Mouse (Mus musculus) E14TG2a.4 (cell line): ENCODE measurements at regions not wholly inside any gene's neighbourhood (a gene's known extent, or its start where the extent isn't known, plus 50 kb on each side); places are given as distances from the start of the nearest gene placed in this dataset.

Experiments
- H3K27me3 ChIP-seq: 2 replicates; pipeline ENCODE4 v1.6.1; 2014; ENCODE audit warnings: low read length, control low read depth; ENCODE audit not compliant: insufficient read depth
- H3K36me3 ChIP-seq: 2 replicates; pipeline ENCODE4 v1.6.1; 2014; ENCODE audit warnings: low read length, control low read depth; ENCODE audit not compliant: insufficient read depth
- H3K4me1 ChIP-seq: replicated peaks from 2 replicates; pipeline ENCODE4 v1.6.1; 2014; ENCODE audit warnings: low read depth, low read length, control low read depth
- H3K4me3 ChIP-seq: replicated peaks from 2 replicates; pipeline ENCODE4 v1.5.1; 2014; ENCODE audit warnings: mild to moderate bottlenecking, low read length
- H3K9me3 ChIP-seq: 2 replicates; pipeline ENCODE4 v1.6.1; 2014; ENCODE audit warnings: low read length, control low read depth
- CTCF ChIP-seq: conservative IDR thresholded peaks from 2 replicates; pipeline ENCODE4 v1.5.1; 2014; ENCODE audit warnings: low read length
- NANOG ChIP-seq: IDR thresholded peaks from 2 replicates; pipeline ENCODE4 v1.6.1; 2014; ENCODE audit warnings: borderline replicate concordance, low read length, mixed read lengths
- POU5F1 ChIP-seq: IDR thresholded peaks from 2 replicates; pipeline ENCODE4 v1.6.1; 2014; ENCODE audit warnings: low read length, borderline replicate concordance

GRCm38 (mm10) chr17:4781586-4781985 is 212.5 kb upstream of the Arid1b start:
- Histone ChIP-seq H3K27me3 (peaks cover 16% of the 10 kb centered on the region; the same call in 1 of the 2 replicates), H3K4me3 (no peak overlapping the region)

GRCm38 (mm10) chr17:4784296-4784695 is 209.8 kb upstream of the Arid1b start:
- Histone ChIP-seq H3K36me3 (no peaks in the 10 kb centered on the region), H3K4me3 (no peak overlapping the region), H3K4me1 (no peaks in the 10 kb centered on the region), H3K27me3 (peaks cover 17% of the 10 kb centered on the region; the same call in 1 of the 2 replicates), H3K9me3 (no peaks in the 10 kb centered on the region)
- TF ChIP-seq POU5F1 (no peak), NANOG (no peak), CTCF (no peak)

More at GRCm38 (mm10) chr17:4781586-4781985, 212.5 kb upstream of the Arid1b start:
- Histone ChIP-seq H3K36me3 (no peaks in the 10 kb centered on the region), H3K9me3 (no peaks in the 10 kb centered on the region), H3K4me1 (no peaks in the 10 kb centered on the region)
- TF ChIP-seq NANOG (no peak), POU5F1 (no peak), CTCF (no peak)

- H3K9me3 ChIP-seq = no peaks in the 10 kb centered on the region
- no peaks in the 10 kb centered on the region for H3K4me1 ChIP-seq
- H3K36me3 ChIP-seq = no peaks in the 10 kb centered on the region
- no peak overlapping the region for H3K4me3 ChIP-seq
- peaks cover 17% of the 10 kb centered on the region; the same call in 1 of the 2 replicates for H3K27me3 ChIP-seq
- no peak for TF ChIP-seq CTCF
- no peak for TF ChIP-seq NANOG
- TF ChIP-seq POU5F1 = no peak
Observed at GRCm38 (mm10) chr17:4785281-4785839, 208.8 kb upstream of the Arid1b start.

DNA sequence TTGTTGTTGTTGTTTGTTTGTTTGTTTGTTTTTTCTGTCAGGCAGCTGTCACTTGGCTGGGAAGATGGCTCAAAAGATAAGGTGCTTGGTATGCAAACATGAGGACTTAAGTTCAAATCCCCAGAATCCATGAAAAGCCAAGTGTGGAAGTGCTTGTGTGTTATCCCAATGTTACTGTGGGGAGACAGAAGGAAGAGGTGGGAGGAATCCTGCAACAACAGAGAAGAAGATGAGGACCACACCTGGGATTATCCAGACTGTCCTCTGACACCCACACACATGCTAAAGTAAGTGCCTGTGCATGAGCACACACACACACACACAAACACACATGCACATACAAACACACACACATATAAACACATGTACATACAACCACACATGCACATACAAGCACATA is 207.6 kb upstream of the Arid1b start:
- Histone ChIP-seq H3K9me3 (no peaks in the 10 kb centered on the region), H3K36me3 (no peaks in the 10 kb centered on the region), H3K4me1 (no peaks in the 10 kb centered on the region), H3K27me3 (peaks cover 17% of the 10 kb centered on the region; the same call in 1 of the 2 replicates), H3K4me3 (no peak overlapping the region)
- TF ChIP-seq NANOG = no peak
- TF ChIP-seq CTCF = no peak
- no peak for TF ChIP-seq POU5F1

- Histone ChIP-seq H3K27me3 (no peaks in the 10 kb centered on the region), H3K4me3 (no peak overlapping the region), H3K36me3 (no peaks in the 10 kb centered on the region), H3K4me1 (no peaks in the 10 kb centered on the region), H3K9me3 (no peaks in the 10 kb centered on the region)
- TF ChIP-seq CTCF = no peak
- TF ChIP-seq NANOG = no peak
- no peak for TF ChIP-seq POU5F1
Observed at GRCm38 (mm10) chr17:4791873-4792272, 202.3 kb upstream of the Arid1b start.

GRCm38 (mm10) chr17:4796241-4796640 is 197.9 kb upstream of the Arid1b start:
- TF ChIP-seq POU5F1 = no peak
- Histone ChIP-seq H3K36me3 (no peaks in the 10 kb centered on the region), H3K4me1 (no peaks in the 10 kb centered on the region), H3K9me3 (no peaks in the 10 kb centered on the region), H3K4me3 (no peak overlapping the region), H3K27me3 (peaks cover 6% of the 10 kb centered on the region; the same call in 1 of the 2 replicates)

- H3K36me3 ChIP-seq = no peaks in the 10 kb centered on the region
Observed at GRCm38 (mm10) chr17:4804013-4804412, 190.1 kb upstream of the Arid1b start.

DNA sequence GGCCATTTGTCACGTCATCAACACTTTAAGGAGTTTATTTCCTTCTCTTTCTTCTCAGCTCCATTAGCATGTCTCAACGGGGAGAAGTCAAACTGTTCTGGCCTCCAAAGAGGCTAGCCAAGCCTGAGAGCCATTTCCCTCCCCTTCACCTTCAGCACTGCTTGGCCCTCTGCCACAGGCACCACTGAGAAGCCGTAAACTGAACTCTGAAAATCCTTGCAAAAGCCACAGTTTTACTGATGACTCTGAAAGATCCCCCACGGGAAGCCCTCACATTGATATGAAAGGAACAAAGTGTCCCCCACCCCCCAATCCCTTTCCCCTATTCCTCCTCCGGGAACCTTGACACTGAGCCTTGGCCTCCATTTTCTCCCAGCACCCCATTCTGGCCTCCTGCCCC is 188.1 kb upstream of the Arid1b start:
- H3K36me3 ChIP-seq = no peaks in the 10 kb centered on the region
- no peaks in the 10 kb centered on the region for H3K27me3 ChIP-seq
- peaks cover 10% of the 10 kb centered on the region; the same call in 1 of the 2 replicates for H3K9me3 ChIP-seq
- no peaks in the 10 kb centered on the region for H3K4me1 ChIP-seq
- no peak for TF ChIP-seq NANOG
- TF ChIP-seq POU5F1 = no peak
- TF ChIP-seq CTCF = no peak
- no peak overlapping the region for H3K4me3 ChIP-seq

More at GRCm38 (mm10) chr17:4804013-4804412, 190.1 kb upstream of the Arid1b start:
- Histone ChIP-seq H3K4me3 (no peak overlapping the region), H3K27me3 (0 out of 2 replicates have a peak, but pooled peaks cover 4% of the 10 kb centered on the region), H3K9me3 (peaks cover 10% of the 10 kb centered on the region; the same call in 1 of the 2 replicates), H3K4me1 (no peaks in the 10 kb centered on the region)
- TF ChIP-seq POU5F1 = no peak
- TF ChIP-seq NANOG = no peak
- no peak for TF ChIP-seq CTCF

DNA sequence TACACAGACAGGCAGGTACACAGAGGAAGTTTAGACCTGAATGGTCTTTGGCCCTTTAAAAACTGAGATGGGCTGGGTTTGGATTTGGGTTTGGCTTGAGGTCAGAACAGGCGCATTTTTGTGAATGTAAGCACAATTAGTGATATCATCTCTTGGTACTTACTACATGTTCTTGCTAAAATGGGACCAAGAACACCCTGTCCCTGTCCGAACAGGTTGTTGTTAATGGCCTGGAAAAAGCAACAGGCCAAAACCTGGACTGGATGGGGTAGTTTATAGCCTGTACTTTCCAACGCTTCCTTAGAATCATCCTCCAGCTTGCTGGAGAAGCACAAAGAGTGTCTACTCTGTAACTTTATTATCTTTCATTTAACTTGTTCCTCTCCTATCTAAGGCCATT is 185.2 kb upstream of the Arid1b start:
- TF ChIP-seq POU5F1 (no peak), NANOG (no peak), CTCF (no peak)
- Histone ChIP-seq H3K4me1 (no peaks in the 10 kb centered on the region), H3K4me3 (no peak overlapping the region), H3K27me3 (no peaks in the 10 kb centered on the region), H3K36me3 (no peaks in the 10 kb centered on the region), H3K9me3 (peaks cover 10% of the 10 kb centered on the region; the same call in 1 of the 2 replicates)
